Mouse (Mus musculus) midbrain, embryonic 11.5 days (tissue): ENCODE data around the gene 4921511C20Rik. TPM values are rescaled to one million over a fixed set of nuclear protein-coding genes. Genes with fewer than 3 reads are reported as not detected.

ENCODE experiments used
- ATAC-seq: fragments of 200-750 bp; cut with Nextera tagmentation; 2 replicates; pipeline ENCODE4 v1.8.0; 2017; ENCODE audit warnings: moderate TSS enrichment, moderate library complexity; ENCODE audit not compliant: low FRiP score
- DNase-seq: peaks from one replicate; pipeline ENCODE4 v3.0.0; 2015; ENCODE audit warnings: low spot score; ENCODE audit errors: missing footprints
- H3K27ac ChIP-seq: fragments of 300-500 bp; sonication (generic); 2 replicates; pipeline ENCODE4 v1.5.1; 2014; ENCODE audit warnings: low read depth, low read length
- H3K27me3 ChIP-seq: fragments of 300-500 bp; sonication (generic); 2 replicates; pipeline ENCODE4 v1.6.1; 2014; ENCODE audit warnings: mild to moderate bottlenecking, low read length, moderate library complexity, mixed read lengths; ENCODE audit not compliant: control insufficient read depth, insufficient read depth
- H3K36me3 ChIP-seq: fragments of 300-500 bp; sonication (generic); 2 replicates; pipeline ENCODE4 v1.6.1; 2014; ENCODE audit warnings: mild to moderate bottlenecking, low read length, moderate library complexity, mixed read lengths; ENCODE audit not compliant: control insufficient read depth, insufficient read depth
- H3K4me1 ChIP-seq: fragments of 300-500 bp; sonication (generic); 2 replicates; pipeline ENCODE4 v1.6.1; 2014; ENCODE audit warnings: low read length; ENCODE audit not compliant: control insufficient read depth, insufficient read depth
- H3K4me2 ChIP-seq: fragments of 300-500 bp; sonication (generic); 2 replicates; pipeline ENCODE4 v1.6.1; 2014; ENCODE audit warnings: mild to moderate bottlenecking, moderate library complexity
- H3K4me3 ChIP-seq: fragments of 300-500 bp; sonication (generic); 2 replicates; pipeline ENCODE4 v1.5.1; 2014; ENCODE audit warnings: low read depth, low read length
- H3K9ac ChIP-seq: fragments of 300-500 bp; sonication (generic); 2 replicates; pipeline ENCODE4 v1.6.1; 2014; ENCODE audit warnings: low read length
- H3K9me3 ChIP-seq: fragments of 300-500 bp; sonication (generic); 2 replicates; pipeline ENCODE4 v1.6.1; 2016; ENCODE audit warnings: low read length; ENCODE audit not compliant: control insufficient read depth
- WGBS: fragments of 180-500 bp; shearing (Covaris S2); extraction: QIAGEN DNeasy Blood & Tissue Kit; methylation state at CpG from one replicate; pipeline ENCODE4 v1.1.7; 2014; 5-methylcytosine and 5-hydroxymethylcytosine counted together
- polyA plus RNA-seq: library from polyadenylated mRNA; unstranded; fragments of >200 nt; fragmentation: Nextera tagmentation; extraction: Ambion mirVana; gene quantifications from 2 replicates; pipeline ENCODE4 v1.2.1, GENCODE M21; 2014

4921511C20Rik gene
- polyA plus RNA-seq: not detected in 2 replicates

- no peak within 1 kb of the TSS for H3K9ac ChIP-seq
- H3K9me3 ChIP-seq: no peaks in the 10 kb centered on the region
- no peaks in the 10 kb centered on the region for H3K27me3 ChIP-seq
- H3K4me3 ChIP-seq: no peak within 1 kb of the TSS
- H3K27ac ChIP-seq: no peak within 1 kb of the TSS
- no peak within 1 kb of the TSS for H3K4me2 ChIP-seq
- ATAC-seq (no peak), DNase-seq (no peak)
- no peaks in the 10 kb centered on the region for H3K36me3 ChIP-seq
- 82% methylated on average over 2 of the region's 2 CpGs for WGBS
- no peaks in the 10 kb centered on the region for H3K4me1 ChIP-seq
Measured at GRCm38 (mm10) chrX:127393993-127394392, at the start of gene 4921511C20Rik. TSS of gene 4921511C20Rik (plus strand) at chrX:127394293.
